ENCODE assay signal across 8 mouse cellular contexts in genomic region chr11:94236074-94236473, GRCm38 (mm10). TPM values are rescaled to one million over a fixed set of nuclear protein-coding genes. Genes with fewer than 3 reads are reported as not detected.
DNase-seq lines count a peak whose midpoint lies in the region; ATAC-seq and TF ChIP-seq lines count a peak whose summit lies in the region.

No protein-coding gene starts in this region.

- no peak overlapping the region for H3K4me2 ChIP-seq in forebrain, postnatal 0 days (ENCODE audit: low read depth)
- H3K4me2 ChIP-seq in lung, embryonic 14.5 days: 0 out of 2 replicates have a peak overlapping the region, but pooled peaks have one; percentile 2

- H3K27me3 ChIP-seq in forebrain, postnatal 0 days (ENCODE audit: insufficient read depth, low read length): no peaks in the 10 kb centered on the region
- no peaks in the 10 kb centered on the region for H3K27me3 ChIP-seq in lung, embryonic 14.5 days (ENCODE audit: insufficient read depth, low read length)

- no peaks in the 10 kb centered on the region for H3K9me3 ChIP-seq in forebrain, postnatal 0 days (ENCODE audit: low read length)
- H3K9me3 ChIP-seq in lung, embryonic 14.5 days (ENCODE audit: low read depth, low read length): no peaks in the 10 kb centered on the region

- 26% methylated on average over 3 of the region's 3 CpGs for WGBS in forebrain, postnatal 0 days
- 20% methylated on average over 3 of the region's 3 CpGs for WGBS in lung, embryonic 14.5 days

- no peak overlapping the region for H3K4me3 ChIP-seq in forebrain, postnatal 0 days (ENCODE audit: low read depth, low read length)
- H3K4me3 ChIP-seq in lung, embryonic 14.5 days (ENCODE audit: low read depth, low read length): no peak overlapping the region

- ATAC-seq in forebrain, postnatal 0 days: peak; percentile 98
- peak; percentile 91 to 93 for ATAC-seq in hematopoietic stem cell, adult 5-6 weeks (replicated peaks in 1 of 2; ENCODE audit: insufficient read depth in 1 of 2, low FRiP score in 2 of 2, low TSS enrichment in 1 of 2, low read depth in 1 of 2, poor library complexity in 2 of 2, severe bottlenecking in 2 of 2)
- peak; percentile 89 for ATAC-seq in lung, embryonic 14.5 days (ENCODE audit: insufficient read depth)
- ATAC-seq in neutrophil, adult 5-6 weeks (ENCODE audit: extremely low read depth, insufficient number of reproducible peaks, low FRiP score, poor library complexity, severe bottlenecking): peak; percentile 87

- peak; percentile 86 for DNase-seq in Muller cell, postnatal 12 days (ENCODE audit: inconsistent ontology term)
- DNase-seq in cerebellum, adult 18-20 months: peak; percentile 78 to 85
- peak; percentile 92 for DNase-seq in forebrain, postnatal 0 days
- peak; percentile 79 to 80 for DNase-seq in layer of hippocampus, adult 8-10 months (ENCODE audit: low spot score in 2 of 2)
- peak; percentile 91 for DNase-seq in lung, embryonic 14.5 days
- DNase-seq in thymus, postnatal 14 days: peak; percentile 70

- TF ChIP-seq CTCF in forebrain, postnatal 0 days (IDR thresholded peaks at IDR 0.05; ENCODE audit: low read depth): peak; percentile 95
- peak; percentile 93 for TF ChIP-seq CTCF in lung, embryonic 14.5 days (IDR thresholded peaks at IDR 0.05; ENCODE audit: low read depth)

- peak overlapping the region; percentile 67 for H3K27ac ChIP-seq in forebrain, postnatal 0 days (ENCODE audit: low read depth, low read length)
- no peak overlapping the region for H3K27ac ChIP-seq in lung, embryonic 14.5 days (ENCODE audit: low read depth)

- no peak overlapping the region for H3K9ac ChIP-seq in forebrain, postnatal 0 days
- H3K9ac ChIP-seq in lung, embryonic 14.5 days: no peak overlapping the region

- no peaks in the 10 kb centered on the region for H3K4me1 ChIP-seq in forebrain, postnatal 0 days (ENCODE audit: insufficient read depth)
- no peaks in the 10 kb centered on the region for H3K4me1 ChIP-seq in lung, embryonic 14.5 days (ENCODE audit: insufficient read depth)

- H3K36me3 ChIP-seq in forebrain, postnatal 0 days (ENCODE audit: insufficient read depth): no peaks in the 10 kb centered on the region
- no peaks in the 10 kb centered on the region for H3K36me3 ChIP-seq in lung, embryonic 14.5 days (ENCODE audit: insufficient read depth)

RNA-seq across cellular contexts. Expression of gene Wfikkn2, which starts 9.7 kb away (rescaled TPM):
- 5.9 and 6.4 TPM in 2 replicates for total RNA-seq in forebrain, postnatal 0 days (2014; rRNA removed)
- 6.5 and 10.0 TPM in 2 replicates for polyA plus RNA-seq in forebrain, postnatal 0 days (2015; fragmentation: Nextera tagmentation; extraction: Ambion mirVana)
- total RNA-seq in hematopoietic stem cell, adult 5-6 weeks (2017): 0.30 and 0.50 TPM in 2 replicates
- total RNA-seq in layer of hippocampus, adult 8-10 months (2022): 1 to 10 TPM; 1.3 to 2.4 (median 1.9) TPM
- 0.45 and 0.65 TPM in 2 replicates for polyA plus RNA-seq in lung, embryonic 14.5 days (2014; fragmentation: Nextera tagmentation; extraction: Ambion mirVana)
- 0.61 and 0.70 TPM in 2 replicates for total RNA-seq in neutrophil, adult 5-6 weeks (2017)

RNA-seq across cellular contexts. Expression of gene Tob1, which starts 24.8 kb away (rescaled TPM):
- 12.5 and 17.3 TPM in 2 replicates for total RNA-seq in forebrain, postnatal 0 days (2014; rRNA removed)
- 27.9 and 31.6 TPM in 2 replicates for polyA plus RNA-seq in forebrain, postnatal 0 days (2015; fragmentation: Nextera tagmentation; extraction: Ambion mirVana)
- 17.1 and 22.6 TPM in 2 replicates for total RNA-seq in hematopoietic stem cell, adult 5-6 weeks (2017)
- total RNA-seq in layer of hippocampus, adult 8-10 months (2022): 10 to 100 TPM; 35.8 to 44.1 (median 39.9) TPM
- polyA plus RNA-seq in lung, embryonic 14.5 days (2014; fragmentation: Nextera tagmentation; extraction: Ambion mirVana): 18.2 and 19.9 TPM in 2 replicates
- total RNA-seq in neutrophil, adult 5-6 weeks (2017): 32.8 and 39.6 TPM in 2 replicates

RNA-seq across cellular contexts. Expression of gene Gm21885, which starts 45.6 kb away (rescaled TPM):
- total RNA-seq in forebrain, postnatal 0 days (2014; rRNA removed): 0.92 TPM in 1 of 2 replicates, not detected in the other
- 0.19 TPM in 1 of 2 replicates, not detected in the other for polyA plus RNA-seq in forebrain, postnatal 0 days (2015; fragmentation: Nextera tagmentation; extraction: Ambion mirVana)
- total RNA-seq in hematopoietic stem cell, adult 5-6 weeks (2017): 0.94 TPM in 1 of 2 replicates, not detected in the other
- total RNA-seq in layer of hippocampus, adult 8-10 months (2022): not detected
- 0.41 and 0.68 TPM in 2 replicates for polyA plus RNA-seq in lung, embryonic 14.5 days (2014; fragmentation: Nextera tagmentation; extraction: Ambion mirVana)
- total RNA-seq in neutrophil, adult 5-6 weeks (2017): 2.2 TPM in 1 of 2 replicates, not detected in the other
